Mouse (Mus musculus) G1E (cell line): Measurements from ENCODE around the gene Ep400. TPM values are rescaled to one million over a fixed set of nuclear protein-coding genes. Genes with fewer than 3 reads are reported as not detected.

Experiments
- ATAC-seq: 2 replicates; pipeline ENCODE4 v1.8.0; 2016; ENCODE audit warnings: mild to moderate bottlenecking; ENCODE audit not compliant: insufficient number of reproducible peaks, poor library complexity, low FRiP score, severe bottlenecking; ENCODE audit errors: extremely low read depth
- DNase-seq: peaks from one replicate; pipeline ENCODE4 v3.0.0; 2012; ENCODE audit warnings: low spot score
- H3K27me3 ChIP-seq: 2 replicates; pipeline ENCODE4 v1.6.1; 2012; ENCODE audit warnings: mild to moderate bottlenecking, low read length, inconsistent platforms; ENCODE audit not compliant: insufficient read depth
- H3K36me3 ChIP-seq: replicated peaks from 2 replicates; pipeline ENCODE3; 2012; ENCODE audit warnings: mild to moderate bottlenecking, inconsistent platforms
- H3K4me1 ChIP-seq: 2 replicates; pipeline ENCODE4 v1.6.1; 2012; ENCODE audit warnings: low read depth, low read length, inconsistent platforms, mixed read lengths; ENCODE audit not compliant: insufficient read depth
- H3K4me3 ChIP-seq: 2 replicates; pipeline ENCODE4 v1.5.1; 2012; ENCODE audit warnings: low read depth, mild to moderate bottlenecking, inconsistent platforms, low read length, moderate library complexity, mixed read lengths
- H3K9me3 ChIP-seq: replicated peaks from 2 replicates; pipeline ENCODE4 v1.6.1; 2012; ENCODE audit warnings: inconsistent platforms
- CTCF ChIP-seq: IDR thresholded peaks from 2 replicates; pipeline ENCODE4 v1.5.1; 2012; ENCODE audit warnings: low read depth, low read length, inconsistent platforms, mixed read lengths
- GATA1 ChIP-seq: IDR thresholded peaks from 2 replicates; pipeline ENCODE4 v1.6.1; 2012; ENCODE audit warnings: borderline replicate concordance, low read length, inconsistent platforms, mixed read lengths
- GATA2 ChIP-seq: IDR thresholded peaks from 2 replicates; pipeline ENCODE4 v1.6.1; 2012; ENCODE audit warnings: low read depth, low read length, inconsistent platforms, borderline replicate concordance
- POLR2AphosphoS5 ChIP-seq: IDR thresholded peaks from 2 replicates; pipeline ENCODE4 v1.6.1; 2012; ENCODE audit warnings: low read depth, low read length, inconsistent platforms; ENCODE audit not compliant: insufficient replicate concordance
- TAL1 ChIP-seq: conservative IDR thresholded peaks from 2 replicates; pipeline ENCODE4 v1.6.1; 2012; ENCODE audit warnings: low read depth, low read length, inconsistent platforms, mixed read lengths
- polyA plus RNA-seq: library from polyadenylated mRNA; stranded (reverse); fragments of >175 nt; gene quantifications from 2 replicates; pipeline ENCODE4 v1.2.3, GENCODE M21; 2012
- total RNA-seq, 2 experiments: library from RNA; stranded (forward) in 1 of 2; stranded (reverse) in 1 of 2; fragments of 200-1000 nt in 1 of 2; fragments of >200 nt in 1 of 2; fragmentation: Nextera tagmentation in 1 of 2; gene quantifications; 2 replicates each; pipeline ENCODE4 v1.2.3; 2014 to 2017

Ep400 gene
- total and polyA plus RNA-seq, 3 experiments: 42.0 to 162 (median 129) TPM

DNA sequence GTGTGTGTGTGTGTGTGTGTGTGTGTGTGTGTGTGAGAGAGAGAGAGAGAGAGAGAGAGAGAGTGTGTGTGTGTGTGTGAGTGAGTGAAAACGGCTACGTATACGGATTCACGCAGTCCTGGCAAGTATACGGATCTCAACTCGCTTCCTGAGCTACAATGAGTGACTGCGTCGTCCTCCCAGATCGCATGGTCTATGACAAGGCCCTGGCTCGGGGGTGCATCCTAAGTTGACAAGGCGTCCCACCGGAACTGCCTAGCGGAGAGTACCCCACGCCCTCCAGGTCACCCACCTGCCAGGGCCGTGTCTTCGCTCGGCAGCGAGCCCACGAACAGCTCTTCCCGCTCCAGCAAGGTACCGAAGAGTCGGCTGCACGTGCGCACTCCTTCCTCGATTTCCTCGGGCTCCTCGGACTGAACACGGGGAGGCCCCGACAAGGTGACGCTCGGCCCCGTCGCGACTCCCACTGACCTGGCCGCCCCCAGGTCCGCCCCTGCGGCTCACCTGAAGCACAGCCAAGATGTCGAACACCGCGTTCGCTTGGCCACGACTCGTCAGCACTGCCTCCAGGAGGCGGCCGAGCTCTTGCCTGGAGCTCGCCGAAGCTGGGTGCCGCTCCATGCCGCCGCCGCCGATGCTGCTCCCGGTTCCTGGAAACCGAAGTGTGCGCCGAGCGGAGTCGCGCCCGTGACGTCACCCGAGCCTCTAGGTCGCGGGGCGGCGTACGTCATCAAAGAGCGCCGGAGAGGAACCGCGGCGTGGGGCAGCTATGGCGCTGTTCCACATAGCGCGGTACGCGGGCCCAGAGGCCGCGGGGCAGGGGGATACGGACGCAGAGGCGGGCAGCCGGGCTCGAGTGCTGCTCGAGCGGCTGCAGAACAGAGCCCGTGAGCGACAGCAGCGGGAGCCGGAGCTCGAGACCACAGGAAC lies 117.5 kb downstream of the Ep400 start, which contains the start of the genes Noc4l and Ddx51:
Gene Noc4l (minus strand): TSS at position 699 of the 930 bp plus-strand sequence.
Gene Ddx51 (plus strand): TSS at position 733 of the 930 bp plus-strand sequence.
- Histone ChIP-seq H3K9me3 (no peaks in the 10 kb centered on the region), H3K4me1 (peaks cover 64% of the 10 kb centered on the region), H3K4me3 (peak within 1 kb of the TSS; percentile 95), H3K36me3 (peaks cover 83% of the 10 kb centered on the region), H3K27me3 (no peaks in the 10 kb centered on the region)
- DNase-seq (peak; percentile 77), ATAC-seq (peak; percentile 54)
- TF ChIP-seq GATA2 (no peak), POLR2AphosphoS5 (no peak), GATA1 (no peak), TAL1 (no peak), CTCF (no peak)

- Histone ChIP-seq H3K27me3 (no peaks in the 10 kb centered on the region), H3K4me3 (no peak overlapping the region), H3K36me3 (peaks cover 70% of the 10 kb centered on the region), H3K9me3 (peaks cover 15% of the 10 kb centered on the region), H3K4me1 (peaks cover 15% of the 10 kb centered on the region)
- ATAC-seq (no peak), DNase-seq (no peak)
- no peak for TF ChIP-seq GATA1
Measured at GRCm38 (mm10) chr5:110646377-110646776, 124.1 kb downstream of the Ep400 start.

DNA sequence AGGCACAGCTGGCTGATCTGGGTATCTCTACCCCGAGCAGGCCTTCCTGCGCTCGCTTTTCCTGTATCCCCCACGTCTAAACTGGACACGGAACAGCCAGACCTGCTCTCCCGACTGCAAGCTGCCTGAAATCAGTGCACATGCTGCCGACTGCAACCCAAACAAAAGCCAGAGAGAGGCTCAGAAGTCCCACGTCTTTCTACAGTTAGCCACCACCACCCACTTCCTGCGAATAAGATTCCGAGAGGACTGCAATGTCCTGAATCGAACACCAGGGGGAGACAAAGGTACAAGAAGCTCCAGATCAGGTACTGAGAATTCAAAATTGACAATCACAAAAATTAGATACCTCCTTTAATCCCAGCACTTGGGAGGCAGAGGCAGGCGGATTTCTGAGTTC lies 131.1 kb downstream of the Ep400 start:
- no peak overlapping the region; the same call in 1 of the 2 replicates for H3K4me3 ChIP-seq
- DNase-seq: peak; percentile 65

DNA sequence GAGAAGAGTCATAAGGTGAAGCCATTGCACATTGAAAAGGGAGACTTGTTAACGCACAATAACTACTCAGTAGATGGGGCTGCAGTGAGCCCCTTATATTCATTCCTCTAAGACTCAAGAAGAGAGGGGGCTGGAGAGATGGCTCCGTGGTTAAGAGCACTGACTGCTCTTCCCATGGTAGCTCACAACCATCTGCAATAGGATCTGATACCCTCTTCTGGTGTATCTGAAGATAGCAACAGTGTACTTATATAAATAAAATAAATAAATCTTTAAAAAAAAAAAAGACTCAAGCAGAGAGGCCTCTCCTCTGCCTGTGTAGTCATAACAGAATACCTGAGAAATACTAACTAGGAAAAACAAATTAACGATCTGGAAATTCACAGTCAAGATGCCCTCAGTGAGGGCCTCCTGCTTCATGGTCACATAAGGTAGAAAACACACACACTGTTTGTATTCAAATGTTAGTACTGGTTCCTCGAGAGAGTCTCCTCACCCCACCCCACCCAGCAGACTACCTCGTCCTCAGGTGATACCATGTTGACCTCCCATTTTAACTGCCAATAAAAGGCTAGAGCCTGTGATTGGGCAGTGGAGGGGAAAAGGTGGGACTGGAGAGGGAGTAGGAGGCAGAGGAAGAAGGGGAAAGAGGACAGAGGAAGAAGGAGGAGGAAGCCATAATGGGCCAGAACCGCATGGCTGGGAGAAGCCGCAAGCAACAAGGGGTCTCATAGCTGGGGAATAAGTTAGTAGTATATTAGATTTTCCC lies 132.0 kb downstream of the Ep400 start:
- DNase-seq: no peak
- H3K27me3 ChIP-seq: peaks cover 21% of the 10 kb centered on the region
- no peak overlapping the region for H3K4me3 ChIP-seq
- H3K4me1 ChIP-seq: peaks cover 3% of the 10 kb centered on the region; the same call in 1 of the 2 replicates
- ATAC-seq: no peak
- TF ChIP-seq POLR2AphosphoS5 (no peak), TAL1 (no peak), GATA2 (no peak), CTCF (no peak), GATA1 (no peak)
- peaks cover 9% of the 10 kb centered on the region for H3K9me3 ChIP-seq
- no peaks in the 10 kb centered on the region for H3K36me3 ChIP-seq

More for the DNA sequence above, 131.1 kb downstream of the Ep400 start:
- peaks cover 16% of the 10 kb centered on the region for H3K27me3 ChIP-seq
- peaks cover 2% of the 10 kb centered on the region for H3K36me3 ChIP-seq
- TF ChIP-seq TAL1: no peak
- peak; percentile 73 for TF ChIP-seq CTCF
- H3K4me1 ChIP-seq: peaks cover 3% of the 10 kb centered on the region; the same call in 1 of the 2 replicates
- peak; percentile 63 for ATAC-seq
- H3K9me3 ChIP-seq: peaks cover 12% of the 10 kb centered on the region

DNA sequence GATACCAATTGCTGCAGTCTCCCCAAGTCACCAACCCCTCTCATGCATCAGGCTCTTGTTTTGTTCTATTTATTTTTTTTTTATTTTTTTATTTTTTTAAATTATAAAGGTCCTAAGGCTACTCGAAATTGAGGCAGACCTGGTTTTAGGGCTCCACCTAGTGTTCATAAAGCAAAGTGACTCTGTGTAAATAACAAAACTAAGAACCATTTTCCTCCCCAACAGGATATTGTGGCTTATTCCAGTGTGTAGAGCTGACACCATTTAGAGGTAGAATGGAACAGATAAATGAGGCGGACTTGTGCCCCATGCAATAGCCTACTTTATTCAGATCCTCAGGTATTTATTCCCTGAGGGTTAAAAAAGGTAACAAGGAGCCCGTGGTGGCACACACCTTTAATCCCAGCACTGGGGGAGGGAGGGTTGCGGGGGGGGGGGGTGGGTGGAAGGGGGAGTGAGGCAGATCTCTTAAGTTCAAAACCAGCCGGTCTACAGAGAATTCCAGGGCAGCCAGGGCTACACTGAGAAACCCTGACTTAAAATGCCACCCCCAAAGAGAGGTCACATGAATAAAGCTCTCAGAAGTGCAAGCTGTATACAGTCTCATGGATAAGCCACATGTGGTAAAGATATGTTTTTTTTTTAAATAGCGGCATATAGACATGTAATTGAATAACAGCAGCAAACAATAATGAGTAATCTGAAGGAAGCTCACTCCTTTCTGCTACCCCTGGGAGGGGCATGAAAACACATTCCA lies 134.4 kb downstream of the Ep400 start:
- DNase-seq: no peak
- ATAC-seq: no peak

More for the DNA sequence above, 134.4 kb downstream of the Ep400 start:
- Histone ChIP-seq H3K27me3 (peaks cover 27% of the 10 kb centered on the region), H3K4me3 (no peak overlapping the region), H3K4me1 (peaks cover 3% of the 10 kb centered on the region; the same call in 1 of the 2 replicates), H3K36me3 (no peaks in the 10 kb centered on the region), H3K9me3 (no peaks in the 10 kb centered on the region)
- TF ChIP-seq POLR2AphosphoS5 (no peak), CTCF (0 out of 2 replicates have a peak, but pooled peaks have one; percentile 15), TAL1 (no peak), GATA2 (no peak), GATA1 (no peak)
